Mouse (Mus musculus) heart, postnatal 0 days (tissue): ENCODE measurements around the gene Pitpnm1. TPM values are rescaled to one million over a fixed set of nuclear protein-coding genes. Genes with fewer than 3 reads are reported as not detected.

ENCODE experiments used
- ATAC-seq: fragments of 200-750 bp; cut with Nextera tagmentation; 2 replicates; pipeline ENCODE4 v1.8.0; 2017; ENCODE audit warnings: low read depth, moderate number of reproducible peaks, moderate library complexity; ENCODE audit not compliant: insufficient read depth
- DNase-seq: peaks from one replicate; pipeline ENCODE4 v3.0.0-alpha.2; 2016; ENCODE audit warnings: low spot score
- H3K27ac ChIP-seq: fragments of 300-500 bp; sonication (generic); 2 replicates; pipeline ENCODE4 v1.5.1; 2014; ENCODE audit warnings: low read depth, mild to moderate bottlenecking
- H3K27me3 ChIP-seq: fragments of 300-500 bp; sonication (generic); 2 replicates; pipeline ENCODE4 v1.6.1; 2014; ENCODE audit warnings: low read length, mixed read lengths; ENCODE audit not compliant: control insufficient read depth, insufficient read depth
- H3K36me3 ChIP-seq: fragments of 300-500 bp; sonication (generic); replicated peaks from 2 replicates; pipeline ENCODE4 v1.6.1; 2014; ENCODE audit warnings: low read length, mixed read lengths; ENCODE audit not compliant: control insufficient read depth, insufficient read depth
- H3K4me1 ChIP-seq: fragments of 300-500 bp; sonication (generic); 2 replicates; pipeline ENCODE4 v1.6.1; 2014; ENCODE audit warnings: antibody characterized with exemption; ENCODE audit not compliant: control insufficient read depth, insufficient read depth
- H3K4me2 ChIP-seq: fragments of 300-500 bp; sonication (generic); 2 replicates; pipeline ENCODE4 v1.6.1; 2014; ENCODE audit warnings: low read depth, mild to moderate bottlenecking, low read length, moderate library complexity
- H3K4me3 ChIP-seq: fragments of 300-500 bp; sonication (generic); 2 replicates; pipeline ENCODE4 v1.5.1; 2014; ENCODE audit warnings: low read depth, low read length
- H3K9ac ChIP-seq: fragments of 300-500 bp; sonication (generic); replicated peaks from 2 replicates; pipeline ENCODE4 v1.6.1; 2014; ENCODE audit warnings: low read depth, low read length, mixed read lengths
- H3K9me3 ChIP-seq: fragments of 300-500 bp; sonication (generic); replicated peaks from 2 replicates; pipeline ENCODE4 v1.6.1; 2016; ENCODE audit warnings: low read length; ENCODE audit not compliant: control insufficient read depth
- CTCF ChIP-seq: IDR thresholded peaks from 2 replicates; pipeline ENCODE4 v1.5.1; 2016; ENCODE audit warnings: antibody characterized with exemption, control low read depth, low read depth
- EP300 ChIP-seq: IDR thresholded peaks from 2 replicates; pipeline ENCODE4 v1.6.1; 2016; ENCODE audit warnings: antibody characterized with exemption, low read depth
- WGBS: fragments of 180-500 bp; shearing (Covaris S2); extraction: QIAGEN DNeasy Blood & Tissue Kit; methylation state at CpG from one replicate; pipeline ENCODE4 v1.1.7; 2014; 5-methylcytosine and 5-hydroxymethylcytosine counted together
- polyA plus RNA-seq: library from polyadenylated mRNA; unstranded; fragments of >200 nt; fragmentation: Nextera tagmentation; extraction: Ambion mirVana; gene quantifications from 2 replicates; pipeline ENCODE4 v1.2.1, GENCODE M21; 2015
- total RNA-seq: library from RNA; depleted of rRNA; stranded (reverse); fragments of >200 nt; gene quantifications from 2 replicates; pipeline ENCODE4 v1.2.3, GENCODE M21; 2014; ENCODE audit warnings: low replicate concordance

The Pitpnm1 gene
- total and polyA plus RNA-seq, 2 experiments from 2014 or later, result 21.9 to 47.3 TPM

GRCm38 (mm10) chr19:4055216-4055946 is 44.4 kb upstream of the Pitpnm1 start:
- Histone ChIP-seq H3K4me1 (no peaks in the 10 kb centered on the region), H3K9ac (no peak overlapping the region), H3K9me3 (no peaks in the 10 kb centered on the region), H3K27ac (no peak overlapping the region), H3K4me2 (no peak overlapping the region), H3K27me3 (no peaks in the 10 kb centered on the region), H3K36me3 (no peaks in the 10 kb centered on the region), H3K4me3 (no peak overlapping the region)
- DNase-seq (no peak), ATAC-seq (no peak)
- TF ChIP-seq EP300 (no peak), CTCF (no peak)
- 64% methylated on average over 8 of the region's 8 CpGs for WGBS

DNA sequence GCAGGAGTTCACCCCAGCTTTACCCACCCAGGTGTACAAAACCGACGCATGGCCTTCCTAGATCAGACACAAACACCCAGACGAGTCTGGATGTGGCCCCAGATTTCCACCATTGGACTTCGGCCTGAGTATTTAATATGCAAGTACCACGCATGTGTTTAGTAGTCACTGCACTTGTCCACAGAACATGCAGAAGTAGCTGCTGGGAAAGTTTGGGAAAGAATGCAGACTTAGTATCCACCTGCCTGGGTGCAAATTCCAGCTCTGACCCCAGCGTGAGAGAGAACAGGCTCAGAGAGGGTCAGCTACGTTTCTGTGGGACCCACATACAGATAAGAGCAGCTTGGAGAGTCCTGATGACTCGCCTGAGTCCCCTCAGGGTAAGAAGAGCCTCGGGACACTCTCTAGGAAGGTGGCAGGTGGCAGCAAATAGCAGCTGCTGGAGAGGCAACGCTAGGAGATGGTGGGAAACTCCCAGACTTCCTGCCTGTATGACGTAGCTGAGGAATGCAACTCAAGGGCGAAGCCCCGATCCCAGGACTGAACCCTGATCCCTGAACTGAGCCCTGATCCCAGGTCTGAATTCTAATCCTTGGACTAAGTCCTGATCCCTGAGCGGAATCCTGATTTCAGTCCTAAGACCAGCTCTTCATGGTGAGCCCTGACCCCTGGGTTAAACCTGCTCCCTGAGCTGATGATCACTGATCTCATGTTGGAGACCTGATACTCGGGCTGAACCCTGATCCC is 43.7 kb upstream of the Pitpnm1 start:
- no peaks in the 10 kb centered on the region for H3K36me3 ChIP-seq
- H3K9ac ChIP-seq, result no peak overlapping the region; the same call in 1 of the 2 replicates
- H3K4me2 ChIP-seq, result no peak overlapping the region
- ATAC-seq (0 out of 2 replicates have a peak, but pooled peaks have one; percentile 3), DNase-seq (no peak)
- no peak for TF ChIP-seq EP300
- no peak for TF ChIP-seq CTCF
- H3K27me3 ChIP-seq, result no peaks in the 10 kb centered on the region
- no peaks in the 10 kb centered on the region for H3K4me1 ChIP-seq
- no peaks in the 10 kb centered on the region for H3K9me3 ChIP-seq
- H3K4me3 ChIP-seq, result no peak overlapping the region
- no peak overlapping the region for H3K27ac ChIP-seq
- WGBS, result 47% methylated on average over 15 of the region's 15 CpGs

GRCm38 (mm10) chr19:4056727-4057126 is 43.1 kb upstream of the Pitpnm1 start:
- ATAC-seq, result peak; percentile 28; the same call in 1 of the 2 replicates
- Histone ChIP-seq H3K9me3 (no peaks in the 10 kb centered on the region), H3K4me1 (no peaks in the 10 kb centered on the region), H3K9ac (no peak overlapping the region; the same call in 1 of the 2 replicates), H3K4me2 (no peak overlapping the region), H3K27me3 (no peaks in the 10 kb centered on the region), H3K36me3 (no peaks in the 10 kb centered on the region), H3K27ac (no peak overlapping the region), H3K4me3 (no peak overlapping the region)
- WGBS, result 37% methylated on average over 4 of the region's 4 CpGs
- no peak for DNase-seq
- TF ChIP-seq CTCF, result no peak
- TF ChIP-seq EP300, result no peak

GRCm38 (mm10) chr19:4057389-4057788 is 42.4 kb upstream of the Pitpnm1 start:
- no peak for TF ChIP-seq CTCF
- no peak for TF ChIP-seq EP300
- no peak overlapping the region for H3K4me2 ChIP-seq
- DNase-seq, result no peak
- H3K36me3 ChIP-seq, result no peaks in the 10 kb centered on the region
- no peak overlapping the region for H3K9ac ChIP-seq
- no peak overlapping the region for H3K4me3 ChIP-seq
- H3K27ac ChIP-seq, result no peak overlapping the region
- no peaks in the 10 kb centered on the region for H3K9me3 ChIP-seq
- WGBS, result 88% methylated on average over 13 of the region's 13 CpGs
- H3K27me3 ChIP-seq, result no peaks in the 10 kb centered on the region
- ATAC-seq, result no peak
- H3K4me1 ChIP-seq, result no peaks in the 10 kb centered on the region

DNA sequence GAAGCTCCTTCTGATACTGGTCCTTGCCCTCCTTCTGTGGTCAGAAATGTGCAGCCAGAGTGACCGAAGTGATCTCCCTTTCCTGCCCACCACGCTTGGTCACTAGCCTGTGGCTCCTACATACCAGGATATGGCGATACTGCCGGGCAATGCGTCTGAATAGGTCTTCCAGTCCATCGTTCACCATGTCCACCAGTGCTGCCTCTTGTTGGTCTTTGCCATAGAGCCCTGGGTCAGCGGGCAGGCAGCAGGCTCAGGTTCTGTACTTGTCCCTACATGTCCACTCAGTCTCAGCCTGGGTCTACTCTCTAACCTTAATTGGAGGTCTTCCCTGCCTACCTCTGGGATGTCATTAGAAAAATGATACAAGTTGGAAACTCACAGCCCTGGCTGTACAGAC is 41.8 kb upstream of the Pitpnm1 start:
- H3K27ac ChIP-seq, result no peak overlapping the region
- 97% methylated on average over 7 of the region's 7 CpGs for WGBS
- H3K9ac ChIP-seq, result no peak overlapping the region
- H3K27me3 ChIP-seq, result no peaks in the 10 kb centered on the region
- no peaks in the 10 kb centered on the region for H3K36me3 ChIP-seq
- H3K4me2 ChIP-seq, result no peak overlapping the region
- H3K9me3 ChIP-seq, result no peaks in the 10 kb centered on the region
- no peaks in the 10 kb centered on the region for H3K4me1 ChIP-seq
- no peak for TF ChIP-seq EP300
- no peak for TF ChIP-seq CTCF
- DNase-seq (no peak), ATAC-seq (no peak)
- no peak overlapping the region for H3K4me3 ChIP-seq
